Comparison of ENCODE assay signal across 9 mouse cellular contexts in the genomic region with DNA sequence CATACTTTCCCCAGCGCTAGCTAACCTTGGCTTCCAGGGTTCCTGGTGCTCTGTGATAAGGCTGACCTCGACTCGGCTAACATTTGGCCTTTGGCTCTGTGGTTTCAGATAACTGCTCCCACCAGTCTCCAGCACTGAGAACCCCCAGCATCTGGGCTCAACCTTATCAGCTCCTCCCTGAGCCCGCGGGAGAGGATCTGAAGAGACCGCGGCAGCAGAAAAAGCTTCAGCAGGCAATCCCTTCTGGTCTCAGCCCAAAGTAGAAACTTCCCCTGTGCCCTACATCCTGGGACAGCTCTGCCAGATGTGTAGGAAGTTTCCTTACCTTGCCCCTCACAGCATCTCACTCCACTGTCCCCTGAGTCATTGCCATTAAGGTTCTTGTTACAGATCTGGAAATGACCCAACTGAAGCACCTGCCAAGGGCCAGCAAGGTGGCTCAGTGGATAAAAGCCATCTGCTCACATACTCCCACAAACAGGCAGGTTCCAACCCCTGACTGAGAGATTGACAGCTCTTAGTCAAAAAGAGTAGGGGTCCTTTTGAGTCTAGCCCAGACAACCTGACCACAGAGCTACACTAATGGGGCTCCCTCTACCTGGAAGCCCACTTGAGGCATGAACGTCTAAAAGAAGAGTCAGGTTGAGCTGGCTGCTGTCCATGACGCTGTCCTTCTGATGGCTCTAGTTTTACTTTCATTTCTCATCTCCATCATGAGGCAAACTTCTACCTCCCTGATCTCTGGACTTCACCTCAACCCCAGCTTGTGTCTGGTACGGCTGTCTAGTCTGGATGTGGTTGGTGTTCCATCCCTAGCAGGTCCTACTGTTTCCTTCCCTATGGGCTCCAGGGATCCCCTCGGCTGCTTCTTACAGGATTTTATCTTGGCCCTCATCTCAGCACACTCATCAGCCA. TPM values are rescaled to one million over a fixed set of nuclear protein-coding genes. Genes with fewer than 3 reads are reported as not detected.
DNase-seq lines count a peak whose midpoint lies in the region; ATAC-seq lines count a peak whose summit lies in the region.
"Had no signal": no experiment of that assay in that cellular context is flagged by ENCODE, and none has a peak within 500 bp of the region (broad histone marks: within the 10 kb centered on the region; RNA-seq: fewer than 3 reads in every experiment).

No protein-coding gene starts in this region.

- no peak overlapping the region for H3K9ac ChIP-seq in kidney, embryonic 14.5 days (ENCODE audit: low read depth, low read length)
- H3K9ac ChIP-seq in hindbrain, embryonic 11.5 days (ENCODE audit: low read depth, low read length) = no peak overlapping the region
- H3K9ac ChIP-seq in hindbrain, embryonic 12.5 days = no peak overlapping the region

- no peak overlapping the region for H3K4me3 ChIP-seq in kidney, embryonic 14.5 days (ENCODE audit: low read length)
- H3K4me3 ChIP-seq in hindbrain, embryonic 11.5 days (ENCODE audit: low read depth, low read length) = no peak overlapping the region
- no peak overlapping the region for H3K4me3 ChIP-seq in hindbrain, embryonic 12.5 days
- H3K4me3 ChIP-seq: layer of hippocampus, adult 2 months had no signal

- H3K27ac ChIP-seq in kidney, embryonic 14.5 days (ENCODE audit: low read depth, low read length) = no peak overlapping the region
- no peak overlapping the region for H3K27ac ChIP-seq in hindbrain, embryonic 11.5 days (ENCODE audit: low read depth, low read length)
- H3K27ac ChIP-seq in hindbrain, embryonic 12.5 days = no peak overlapping the region
- H3K27ac ChIP-seq: layer of hippocampus, adult 2 months had no signal

- no peaks in the 10 kb centered on the region for H3K27me3 ChIP-seq in kidney, embryonic 14.5 days (ENCODE audit: control insufficient read depth, insufficient read depth, low read length)
- H3K27me3 ChIP-seq in hindbrain, embryonic 11.5 days (ENCODE audit: control insufficient read depth, insufficient read depth, low read length) = no peaks in the 10 kb centered on the region
- no peaks in the 10 kb centered on the region for H3K27me3 ChIP-seq in hindbrain, embryonic 12.5 days

- no peaks in the 10 kb centered on the region for H3K4me1 ChIP-seq in kidney, embryonic 14.5 days (ENCODE audit: control insufficient read depth, insufficient read depth, low read length)
- no peaks in the 10 kb centered on the region for H3K4me1 ChIP-seq in hindbrain, embryonic 11.5 days (replicated peaks; ENCODE audit: control insufficient read depth, insufficient read depth, low read length)
- no peaks in the 10 kb centered on the region for H3K4me1 ChIP-seq in hindbrain, embryonic 12.5 days

- no peak overlapping the region for H3K4me2 ChIP-seq in kidney, embryonic 14.5 days (replicated peaks; ENCODE audit: low read depth, low read length)
- H3K4me2 ChIP-seq in hindbrain, embryonic 11.5 days (replicated peaks; ENCODE audit: low read depth, low read length) = no peak overlapping the region
- no peak overlapping the region for H3K4me2 ChIP-seq in hindbrain, embryonic 12.5 days (replicated peaks)

- ATAC-seq in kidney, embryonic 14.5 days (ENCODE audit: low FRiP score, low TSS enrichment) = 0 out of 2 replicates have a peak, but pooled peaks have one; percentile 28
- ATAC-seq in hematopoietic stem cell, adult 5-6 weeks (replicated peaks in 1 of 2; ENCODE audit: insufficient read depth in 1 of 2, low FRiP score in 2 of 2, low TSS enrichment in 1 of 2, low read depth in 1 of 2, poor library complexity in 2 of 2, severe bottlenecking in 2 of 2) = peak; percentile 43 to 60
- no peak for ATAC-seq in hindbrain, embryonic 11.5 days (ENCODE audit: low FRiP score)
- no peak for ATAC-seq in hindbrain, embryonic 12.5 days (ENCODE audit: low FRiP score)

- H3K36me3 ChIP-seq in kidney, embryonic 14.5 days (ENCODE audit: control insufficient read depth, insufficient read depth, low read length) = no peaks in the 10 kb centered on the region
- H3K36me3 ChIP-seq in hindbrain, embryonic 11.5 days (ENCODE audit: control insufficient read depth, insufficient read depth, low read length) = no peaks in the 10 kb centered on the region
- no peaks in the 10 kb centered on the region for H3K36me3 ChIP-seq in hindbrain, embryonic 12.5 days

- 54% methylated on average over 11 of the region's 11 CpGs for WGBS in kidney, embryonic 14.5 days
- 66% methylated on average over 11 of the region's 11 CpGs for WGBS in hindbrain, embryonic 11.5 days
- 65% methylated on average over 11 of the region's 11 CpGs for WGBS in hindbrain, embryonic 12.5 days

- no peak for DNase-seq in kidney, adult 18-20 months
- DNase-seq in adrenal gland, postnatal 36 days = peak; percentile 27 to 41
- peak; percentile 67 to 73 for DNase-seq in spleen, postnatal 10 days (ENCODE audit: low spot score in 2 of 2)
- no peak for DNase-seq in hindbrain, embryonic 11.5 days (ENCODE audit: low spot score)
- DNase-seq in lung, postnatal 25 days (ENCODE audit: low spot score) = no peak

- no peaks in the 10 kb centered on the region for H3K9me3 ChIP-seq in kidney, embryonic 14.5 days (ENCODE audit: control insufficient read depth, low read length)
- H3K9me3 ChIP-seq in hindbrain, embryonic 11.5 days (ENCODE audit: control insufficient read depth, low read length) = no peaks in the 10 kb centered on the region
- H3K9me3 ChIP-seq in hindbrain, embryonic 12.5 days (replicated peaks) = no peaks in the 10 kb centered on the region

RNA-seq across cellular contexts. Expression of a gene that starts 12.4 kb away (rescaled TPM):
- polyA plus RNA-seq in kidney, embryonic 14.5 days (2014; fragmentation: Nextera tagmentation; extraction: Ambion mirVana) = 2.1 and 3.4 TPM in 2 replicates
- total RNA-seq in adrenal gland, postnatal 36 days (2021) = 10 to 100 TPM; 56.9 to 69.1 TPM
- 59.7 and 61.6 TPM in 2 replicates for total RNA-seq in hematopoietic stem cell, adult 5-6 weeks (2017)
- polyA plus RNA-seq in hindbrain, embryonic 11.5 days (2014; fragmentation: Nextera tagmentation; extraction: Ambion mirVana) = 1.7 and 1.9 TPM in 2 replicates
- 1.9 and 2.3 TPM in 2 replicates for polyA plus RNA-seq in hindbrain, embryonic 12.5 days (2016; fragmentation: Nextera tagmentation; extraction: Ambion mirVana)

RNA-seq across cellular contexts. Expression of a gene that starts 39.3 kb away (rescaled TPM):
- polyA plus RNA-seq in kidney, embryonic 14.5 days (2014; fragmentation: Nextera tagmentation; extraction: Ambion mirVana) = 5.1 and 10.9 TPM in 2 replicates
- 1 to 10 TPM; 3.0 to 4.1 TPM for total RNA-seq in adrenal gland, postnatal 36 days (2021)
- total RNA-seq in hematopoietic stem cell, adult 5-6 weeks (2017) = 8.6 and 12.8 TPM in 2 replicates
- polyA plus RNA-seq in hindbrain, embryonic 11.5 days (2014; fragmentation: Nextera tagmentation; extraction: Ambion mirVana) = 14.3 and 14.8 TPM in 2 replicates
- polyA plus RNA-seq in hindbrain, embryonic 12.5 days (2016; fragmentation: Nextera tagmentation; extraction: Ambion mirVana) = 12.2 and 12.7 TPM in 2 replicates

RNA-seq across cellular contexts. Expression of a gene that starts 42.9 kb away (rescaled TPM):
- 10.9 and 14.9 TPM in 2 replicates for polyA plus RNA-seq in kidney, embryonic 14.5 days (2014; fragmentation: Nextera tagmentation; extraction: Ambion mirVana)
- 1 to 10 TPM; 2.7 to 3.1 TPM for total RNA-seq in adrenal gland, postnatal 36 days (2021)
- 5.3 and 6.9 TPM in 2 replicates for total RNA-seq in hematopoietic stem cell, adult 5-6 weeks (2017)
- 13.9 and 14.9 TPM in 2 replicates for polyA plus RNA-seq in hindbrain, embryonic 11.5 days (2014; fragmentation: Nextera tagmentation; extraction: Ambion mirVana)
- 16.3 and 18.9 TPM in 2 replicates for polyA plus RNA-seq in hindbrain, embryonic 12.5 days (2016; fragmentation: Nextera tagmentation; extraction: Ambion mirVana)

Comparison
In these comparisons a context has a peak if more than half of its experiments do, and no peak if none do; other contexts are left out.
1. ATAC-seq: peak in kidney, embryonic 14.5 days (single experiment) and hematopoietic stem cell, adult 5-6 weeks (2 of 2); none in hindbrain, embryonic 11.5 days (single experiment) and hindbrain, embryonic 12.5 days (single experiment).
2. DNase-seq: peak in adrenal gland, postnatal 36 days (2 of 2) and spleen, postnatal 10 days (2 of 2); none in kidney, adult 18-20 months (single experiment), hindbrain, embryonic 11.5 days (single experiment) and lung, postnatal 25 days (single experiment).